Mouse (Mus musculus) ES-CJ7 (cell line): ENCODE results near the gene Snx15.

ENCODE experiments used
- DNase-seq: peaks from one replicate; pipeline ENCODE4 v3.0.0; 2011; ENCODE audit warnings: low read depth, low spot score

Snx15 gene

DNA sequence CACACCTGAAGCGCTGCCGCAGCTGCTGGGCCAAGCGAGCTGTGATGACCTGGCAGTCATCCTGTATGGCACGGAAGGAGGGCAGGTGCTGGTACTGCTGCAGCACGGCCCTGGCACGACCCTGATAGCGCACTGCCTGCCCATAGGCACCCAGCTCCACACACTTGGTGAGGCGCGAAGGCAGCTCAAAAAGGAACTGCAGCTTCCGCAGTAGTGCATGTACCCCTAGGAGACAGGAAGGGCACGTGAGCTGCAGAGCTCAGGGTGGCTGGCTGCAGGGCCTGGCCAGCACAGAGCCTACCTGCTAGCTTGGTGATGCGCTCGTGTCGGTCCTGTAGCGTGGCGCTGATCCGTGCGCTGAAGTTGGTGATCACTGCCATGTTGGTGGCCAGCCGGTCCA, 56.8 kb downstream of the Snx15 start:
- DNase-seq = no peak

DNA sequence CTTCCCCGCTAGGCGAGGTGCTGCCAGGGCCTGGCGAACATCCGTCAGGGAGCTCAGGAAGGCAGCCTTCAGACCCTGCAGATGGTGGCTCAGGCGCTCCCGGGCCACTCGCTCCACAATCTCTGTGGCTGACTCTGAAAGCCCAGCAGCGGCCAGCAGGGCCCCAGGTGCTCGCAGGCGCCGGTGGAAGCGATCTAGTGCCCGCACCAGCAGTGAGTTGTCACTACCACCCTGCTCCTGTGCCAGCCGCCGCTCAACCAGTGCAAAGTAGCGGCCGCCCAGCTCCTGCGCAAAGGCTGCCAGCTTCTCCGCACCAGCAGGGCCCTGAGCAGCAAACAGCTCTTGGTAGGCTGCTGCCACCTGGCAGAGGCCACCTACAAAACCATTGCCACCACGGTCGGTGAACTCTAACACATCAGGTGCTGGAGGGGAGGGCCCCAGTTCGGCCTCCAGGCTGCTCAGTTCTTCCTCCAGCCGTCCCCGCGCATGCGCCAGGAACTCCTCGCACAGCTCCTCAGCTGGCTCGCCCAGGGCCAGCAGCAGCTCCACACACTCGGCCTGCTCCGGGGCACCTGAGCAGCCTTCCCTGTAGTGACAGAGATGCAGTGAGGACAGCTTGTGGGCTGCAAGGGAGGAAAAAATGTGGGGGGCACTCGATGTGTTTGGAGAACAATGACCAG, 57.4 kb downstream of the Snx15 start:
- peak; percentile 59 for DNase-seq

DNA sequence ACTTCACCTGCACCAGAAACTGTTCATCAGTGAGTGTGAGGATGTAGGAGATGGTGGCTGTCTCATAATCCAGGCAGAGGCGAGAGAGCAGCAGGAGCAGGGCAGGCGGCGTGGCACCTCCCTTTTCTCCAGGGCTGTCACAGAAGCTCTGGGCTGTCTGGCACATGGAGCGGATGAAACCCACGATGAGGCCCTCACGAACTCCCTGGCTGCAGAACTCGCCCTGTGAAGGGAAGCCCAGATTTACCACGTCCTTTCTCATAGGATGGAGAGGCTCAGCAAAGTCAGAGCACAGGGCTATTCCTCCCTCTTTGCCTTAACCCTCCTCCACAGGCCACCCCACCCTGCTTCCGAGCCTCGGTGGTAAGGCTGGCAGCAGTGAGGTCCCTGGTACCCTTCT, 58.3 kb downstream of the Snx15 start:
- DNase-seq = no peak
